Mouse (Mus musculus): Measurements from ENCODE around the gene Gdf3.

GRCm38 (mm10) chr6:122598014-122598413 is 11.9 kb downstream of the Gdf3 start:
- TF ChIP-seq EP300 (IDR thresholded peaks at IDR 0.05) (no peak), CTCF (IDR thresholded peaks at IDR 0.05) (no peak)
